Mouse (Mus musculus) MEL (cell line): Measurements from ENCODE around the gene Basp1. TPM values are rescaled to one million over a fixed set of nuclear protein-coding genes. Genes with fewer than 3 reads are reported as not detected.

Experiments
- DNase-seq: peaks from one replicate; pipeline ENCODE4 v3.0.0; 2011; ENCODE audit warnings: low read depth, low spot score
- H3K27ac ChIP-seq: 2 replicates; pipeline ENCODE4 v1.5.1; 2012; ENCODE audit warnings: low read depth, mild to moderate bottlenecking, control low read depth, low read length, moderate library complexity; ENCODE audit not compliant: control insufficient read depth
- H3K27me3 ChIP-seq, 2 experiments: fragments of 150-350 bp in 1 of 2; sonication (generic) in 1 of 2; 2 replicates each; pipeline ENCODE4 v1.6.1; 2012; ENCODE audit warnings: low read length in 2 of 2, mild to moderate bottlenecking in 2 of 2, improper control_type of control experiment in 1 of 2, moderate library complexity in 1 of 2; ENCODE audit not compliant: insufficient read depth in 2 of 2, control insufficient read depth in 1 of 2
- H3K36me3 ChIP-seq, 2 experiments: 2 replicates each; pipeline ENCODE4 v1.6.1; 2012 to 2014; ENCODE audit warnings: low read length in 2 of 2, improper control_type of control experiment in 1 of 2, inconsistent platforms in 1 of 2, mild to moderate bottlenecking in 1 of 2; ENCODE audit not compliant: insufficient read depth in 2 of 2, control insufficient read depth in 1 of 2
- H3K4me1 ChIP-seq, 2 experiments: fragments of 150-350 bp in 1 of 2; sonication (generic) in 1 of 2; 2 replicates each; pipeline ENCODE4 v1.6.1; 2012; ENCODE audit warnings: low read length in 2 of 2, improper control_type of control experiment in 1 of 2, mild to moderate bottlenecking in 1 of 2; ENCODE audit not compliant: insufficient read depth in 2 of 2, control insufficient read depth in 1 of 2
- H3K4me3 ChIP-seq, 2 experiments: fragments of 150-350 bp in 1 of 2; sonication (generic) in 1 of 2; 2 replicates each; pipeline ENCODE4 v1.5.1; 2012; ENCODE audit warnings: low read depth in 2 of 2, low read length in 2 of 2, mild to moderate bottlenecking in 2 of 2, moderate library complexity in 2 of 2, control low read depth in 1 of 2, improper control_type of control experiment in 1 of 2; ENCODE audit not compliant: control insufficient read depth in 1 of 2, insufficient read depth in 1 of 2
- H3K79me2 ChIP-seq: 2 replicates; pipeline ENCODE4 v1.6.1; 2012; ENCODE audit warnings: mild to moderate bottlenecking, low read length, moderate library complexity; ENCODE audit not compliant: control insufficient read depth, poor library complexity, insufficient read depth
- H3K9ac ChIP-seq: 2 replicates; pipeline ENCODE4 v1.6.1; 2012; ENCODE audit warnings: low read depth, mild to moderate bottlenecking, control low read depth, low read length, moderate library complexity; ENCODE audit not compliant: control insufficient read depth, poor library complexity, severe bottlenecking
- H3K9me3 ChIP-seq: fragments of 150-350 bp; sonication (generic); replicated peaks from 2 replicates; pipeline ENCODE4 v1.6.1; 2012; ENCODE audit warnings: mild to moderate bottlenecking, low read length, improper control_type of control experiment, moderate library complexity; ENCODE audit not compliant: insufficient read depth
- CHD1 ChIP-seq: IDR thresholded peaks from 2 replicates; pipeline ENCODE4 v1.6.1; 2012; ENCODE audit warnings: low read depth, mild to moderate bottlenecking, inconsistent platforms, low read length, improper control_type of control experiment
- ETS1 ChIP-seq: IDR thresholded peaks from 2 replicates; pipeline ENCODE4 v1.6.1; 2012; ENCODE audit warnings: low read depth, mild to moderate bottlenecking, inconsistent platforms, low read length, improper control_type of control experiment, moderate library complexity
- GABPA ChIP-seq: IDR thresholded peaks from 2 replicates; pipeline ENCODE4 v1.6.1; 2012; ENCODE audit warnings: low read depth, mild to moderate bottlenecking, inconsistent platforms, low read length, improper control_type of control experiment, moderate library complexity
- GATA1 ChIP-seq: IDR thresholded peaks from 2 replicates; pipeline ENCODE4 v1.6.1; 2011; ENCODE audit warnings: low read depth, low read length, improper control_type of control experiment
- HCFC1 ChIP-seq: IDR thresholded peaks from 2 replicates; pipeline ENCODE4 v1.6.1; 2012; ENCODE audit warnings: low read depth, mild to moderate bottlenecking, inconsistent platforms, low read length, improper control_type of control experiment, moderate library complexity
- MAZ ChIP-seq: IDR thresholded peaks from 2 replicates; pipeline ENCODE4 v1.6.1; 2012; ENCODE audit warnings: low read depth, mild to moderate bottlenecking, inconsistent platforms, low read length, improper control_type of control experiment
- MEF2A ChIP-seq: IDR thresholded peaks from 2 replicates; pipeline ENCODE4 v1.6.1; 2014; ENCODE audit warnings: low read depth, mild to moderate bottlenecking, inconsistent platforms, low read length, improper control_type of control experiment; ENCODE audit not compliant: poor library complexity, insufficient replicate concordance, severe bottlenecking; ENCODE audit errors: extremely low read depth
- MXI1 ChIP-seq: IDR thresholded peaks from 2 replicates; pipeline ENCODE4 v1.6.1; 2011; ENCODE audit warnings: mild to moderate bottlenecking, low read depth, low read length, improper control_type of control experiment
- MYC ChIP-seq: IDR thresholded peaks from 2 replicates; pipeline ENCODE4 v1.6.1; 2011; ENCODE audit warnings: low read depth, mild to moderate bottlenecking, low read length, improper control_type of control experiment, moderate library complexity
- NRF1 ChIP-seq: IDR thresholded peaks from 2 replicates; pipeline ENCODE4 v1.6.1; 2014; ENCODE audit warnings: low read depth, mild to moderate bottlenecking, inconsistent platforms, low read length, improper control_type of control experiment, moderate library complexity; ENCODE audit not compliant: poor library complexity, insufficient read depth, severe bottlenecking
- POLR2AphosphoS5 ChIP-seq: IDR thresholded peaks from 2 replicates; pipeline ENCODE4 v1.6.1; 2012; ENCODE audit warnings: low read depth, borderline replicate concordance, mild to moderate bottlenecking, inconsistent platforms, low read length, moderate library complexity, mixed read lengths
- ZKSCAN1 ChIP-seq: IDR thresholded peaks from 2 replicates; pipeline ENCODE4 v1.6.1; 2012; ENCODE audit warnings: low read depth, mild to moderate bottlenecking, inconsistent platforms, low read length, improper control_type of control experiment, moderate library complexity
- ZNF384 ChIP-seq: IDR thresholded peaks from 2 replicates; pipeline ENCODE4 v1.6.1; 2012; ENCODE audit warnings: low read depth, mild to moderate bottlenecking, inconsistent platforms, low read length, improper control_type of control experiment
- polyA plus RNA-seq, 2 experiments: library from polyadenylated mRNA; stranded (reverse) in 1 of 2; unstranded in 1 of 2; fragments of >175 nt in 1 of 2; fragments of >200 nt in 1 of 2; gene quantifications; 2 replicates each; pipeline versions ENCODE4 v1.2.1 to v1.2.4; 2012; ENCODE audit warnings: low replicate concordance in 2 of 2, low read depth in 1 of 2; ENCODE audit not compliant: insufficient read length in 2 of 2, insufficient read depth in 1 of 2, missing spikeins in 1 of 2
- total RNA-seq: library from RNA; depleted of rRNA; stranded (reverse); fragments of 300-350 nt; gene quantifications from 2 replicates; pipeline ENCODE4 v1.2.3, GENCODE M21; 2012

Basp1 gene
- total and polyA plus RNA-seq, 3 experiments = 0.12 TPM; not detected in 2

GRCm38 (mm10) chr15:25364160-25364818, 49.3 kb downstream of the Basp1 start:
- H3K4me1 ChIP-seq = no peaks in the 10 kb centered on the region
- no peaks in the 10 kb centered on the region for H3K9me3 ChIP-seq
- H3K27ac ChIP-seq = no peak overlapping the region
- no peak for TF ChIP-seq CHD1
- no peak for TF ChIP-seq MYC
- no peak for TF ChIP-seq ETS1
- H3K36me3 ChIP-seq = no peaks in the 10 kb centered on the region
- H3K9ac ChIP-seq = no peak overlapping the region
- no peaks in the 10 kb centered on the region for H3K79me2 ChIP-seq
- no peaks in the 10 kb centered on the region; a peak in 1 of 4 replicates for H3K27me3 ChIP-seq
- no peak overlapping the region for H3K4me3 ChIP-seq
- DNase-seq = no peak

DNA sequence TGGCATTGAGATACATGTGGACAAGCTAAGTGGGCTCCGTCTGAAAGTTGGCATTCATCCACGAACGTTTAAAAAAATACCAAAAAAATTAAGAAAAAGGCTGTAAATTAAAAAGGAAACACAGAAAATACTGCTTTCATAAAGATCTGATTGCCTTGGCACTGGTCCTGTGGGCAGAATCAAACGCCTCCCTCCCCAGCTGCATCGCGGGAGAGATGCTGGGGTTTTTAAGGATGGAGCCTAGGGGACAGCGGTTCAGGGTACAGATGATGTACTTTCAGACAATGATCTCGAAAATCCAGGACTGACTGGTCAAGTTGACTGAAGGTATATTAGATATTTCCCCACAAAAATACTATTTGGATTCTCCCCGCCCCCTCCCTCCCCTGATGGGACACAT, 49.9 kb downstream of the Basp1 start:
- H3K36me3 ChIP-seq = no peaks in the 10 kb centered on the region
- no peaks in the 10 kb centered on the region for H3K4me1 ChIP-seq
- TF ChIP-seq ZNF384 = no peak
- TF ChIP-seq MXI1 = no peak
- no peak for TF ChIP-seq POLR2AphosphoS5
- no peak for TF ChIP-seq ZKSCAN1
- no peak for TF ChIP-seq GATA1
- TF ChIP-seq MEF2A = no peak
- TF ChIP-seq NRF1 = no peak
- no peak for TF ChIP-seq MAZ
- no peak for TF ChIP-seq GABPA
- no peak for DNase-seq
- H3K27me3 ChIP-seq = no peaks in the 10 kb centered on the region; a peak in 1 of 4 replicates
- no peaks in the 10 kb centered on the region for H3K79me2 ChIP-seq
- H3K27ac ChIP-seq = no peak overlapping the region
- H3K9me3 ChIP-seq = no peaks in the 10 kb centered on the region
- no peak overlapping the region for H3K9ac ChIP-seq
- H3K4me3 ChIP-seq = no peak overlapping the region

DNA sequence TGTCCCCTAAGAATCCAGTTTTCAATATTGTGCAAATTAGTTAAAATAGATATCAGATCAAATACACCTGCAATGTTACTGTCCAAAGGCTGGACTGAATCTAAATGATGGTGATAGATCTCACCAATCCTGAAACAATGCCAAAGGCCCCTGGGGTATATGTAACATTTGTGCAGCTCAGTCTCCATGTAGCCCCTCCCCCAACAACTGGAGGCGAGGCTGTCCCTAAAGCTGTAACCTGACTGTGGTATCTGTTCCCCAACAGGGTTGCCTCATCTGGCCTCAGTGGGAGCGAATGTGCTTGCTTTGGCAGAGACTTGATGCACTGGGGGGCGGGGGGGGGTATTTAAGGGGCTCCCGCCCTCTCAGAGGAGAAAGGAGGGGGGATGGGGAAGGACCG, 52.7 kb downstream of the Basp1 start:
- no peaks in the 10 kb centered on the region for H3K36me3 ChIP-seq
- H3K4me3 ChIP-seq = no peak overlapping the region
- no peak overlapping the region for H3K9ac ChIP-seq
- TF ChIP-seq ETS1 (no peak), HCFC1 (no peak)
- TF ChIP-seq, all 39 proteins: peak for 0
- Histone ChIP-seq H3K79me2 (no peaks in the 10 kb centered on the region), H3K27me3 (no peaks in the 10 kb centered on the region), H3K27ac (no peak overlapping the region), H3K9me3 (no peaks in the 10 kb centered on the region), H3K4me1 (peaks cover 0 to under 1% of the 10 kb centered on the region in 2 experiments; a peak in 1 of 4 replicates)
- no peak for DNase-seq
